Mouse (Mus musculus) CD4-positive helper T cell, adult 2 months (primary cell): ENCODE data around the gene Tvp23a.

Experiments used
- DNase-seq: peaks from one replicate; pipeline ENCODE4 v3.0.0-alpha.2; 2012; ENCODE audit warnings: low read depth, missing footprints, low spot score

The Tvp23a gene

GRCm38 (mm10) chr16:10394699-10395540, 52.2 kb downstream of the Tvp23a start, which contains the start of gene Tekt5:
Gene Tekt5 (minus strand): TSS chr16:10395490.
- peak; percentile 13 for DNase-seq

GRCm38 (mm10) chr16:10392587-10392986, 54.6 kb downstream of the Tvp23a start:
- DNase-seq: no peak

- DNase-seq: no peak
Observed at GRCm38 (mm10) chr16:10388634-10389365, 58.4 kb downstream of the Tvp23a start.

GRCm38 (mm10) chr16:10385261-10385660, 61.9 kb downstream of the Tvp23a start:
- DNase-seq: no peak

- no peak for DNase-seq
Observed at GRCm38 (mm10) chr16:10384544-10384943, 62.6 kb downstream of the Tvp23a start.

GRCm38 (mm10) chr16:10384060-10384497, 63.1 kb downstream of the Tvp23a start:
- DNase-seq: peak; percentile 28

- DNase-seq: no peak
Observed at GRCm38 (mm10) chr16:10379531-10379930, 67.6 kb downstream of the Tvp23a start.

GRCm38 (mm10) chr16:10377286-10377685, 69.9 kb downstream of the Tvp23a start:
- DNase-seq: no peak

GRCm38 (mm10) chr16:10374254-10375011, 72.7 kb downstream of the Tvp23a start:
- DNase-seq: no peak

GRCm38 (mm10) chr16:10372372-10372771, 74.8 kb downstream of the Tvp23a start:
- DNase-seq: no peak
